Mouse (Mus musculus) heart, postnatal 0 days (tissue): ENCODE data around the gene Hunk.

Source experiments
- CTCF ChIP-seq: IDR thresholded peaks from 2 replicates; pipeline ENCODE4 v1.5.1; 2016; ENCODE audit warnings: antibody characterized with exemption, control low read depth, low read depth
- EP300 ChIP-seq: IDR thresholded peaks from 2 replicates; pipeline ENCODE4 v1.6.1; 2016; ENCODE audit warnings: antibody characterized with exemption, low read depth

DNA sequence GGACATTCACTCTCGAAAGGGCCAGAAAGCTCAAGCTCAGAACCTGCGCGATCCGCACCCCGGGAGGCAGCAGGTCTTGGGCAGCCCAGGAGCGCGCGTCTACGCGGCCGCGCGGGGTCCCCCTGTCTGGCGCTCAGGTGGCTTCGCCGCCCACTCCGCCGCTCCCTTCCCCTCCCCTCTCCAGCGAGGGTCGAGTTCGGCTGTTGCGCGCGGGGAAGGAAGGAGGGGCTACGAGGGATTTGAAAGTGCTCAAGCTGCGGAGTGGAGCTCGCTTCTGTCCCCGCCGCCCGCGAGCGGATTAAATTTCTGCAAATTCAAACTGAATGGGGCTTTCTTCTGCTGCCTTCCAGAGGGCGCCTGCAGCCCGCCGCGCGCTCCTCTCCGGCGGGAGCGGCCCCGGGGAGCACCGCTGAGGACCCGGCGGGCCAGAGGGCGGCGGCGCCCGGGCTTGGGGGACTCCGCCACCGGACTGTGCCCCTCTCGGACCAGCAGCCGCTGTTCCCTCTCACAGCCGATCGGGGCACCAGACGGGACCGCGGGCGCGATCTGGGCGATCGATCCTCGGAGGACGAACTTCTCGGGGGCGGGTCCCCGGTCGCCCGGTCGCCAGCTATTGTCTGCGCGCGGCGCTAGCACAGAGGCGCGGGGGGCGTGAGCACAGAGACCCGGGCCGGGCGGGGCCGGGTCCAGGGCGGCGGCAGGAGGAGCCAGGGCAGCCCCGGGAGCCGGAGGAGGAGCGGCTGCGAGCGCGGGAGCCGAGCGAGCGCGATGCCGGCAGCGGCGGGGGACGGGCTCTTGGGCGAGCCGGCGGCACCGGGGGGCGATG, at the start of gene Hunk:
- TF ChIP-seq EP300 (no peak), CTCF (no peak)
